ENCODE assay signal across 8 mouse cellular contexts in the genomic region with DNA sequence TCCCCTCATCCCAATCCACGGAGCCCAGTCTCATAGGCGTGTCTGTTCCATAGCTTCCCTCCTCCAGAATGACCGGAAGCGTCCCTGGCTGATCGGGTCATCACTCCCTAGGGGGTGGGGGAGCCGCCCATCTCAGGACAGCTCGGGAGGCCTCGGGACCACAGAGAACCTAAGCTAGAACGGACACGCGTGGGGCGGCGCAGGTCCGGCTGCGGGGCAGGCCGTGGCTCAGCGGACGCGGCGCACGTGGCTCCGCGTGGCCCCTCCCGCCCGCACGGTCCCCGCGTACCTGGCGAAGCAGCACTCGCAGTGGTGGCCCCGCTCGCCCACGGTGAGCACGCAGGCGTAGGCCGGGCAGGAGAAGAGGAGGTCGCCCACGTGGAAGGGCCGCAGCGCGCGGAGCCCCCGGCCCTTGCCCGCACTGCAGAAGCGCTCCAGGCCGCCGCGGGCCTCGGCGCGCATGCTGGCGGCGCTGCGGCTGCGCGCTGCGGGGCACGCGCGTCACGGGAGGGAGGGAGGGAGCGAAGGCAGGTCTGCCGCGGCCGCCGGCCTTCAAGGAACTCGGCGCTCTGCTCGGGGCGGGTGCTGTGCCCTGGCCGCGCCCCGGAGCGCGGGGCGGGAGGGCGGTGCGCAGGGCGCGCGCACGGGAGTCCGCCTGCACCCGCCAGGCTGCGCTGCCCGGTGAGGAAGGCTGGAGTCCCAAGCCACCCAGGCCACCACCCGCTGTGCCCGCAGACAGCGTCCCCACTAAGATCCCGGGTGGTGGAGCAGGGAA. TPM values are rescaled to one million over a fixed set of nuclear protein-coding genes. Genes with fewer than 3 reads are reported as not detected.
DNase-seq lines count a peak whose midpoint lies in the region; ATAC-seq and TF ChIP-seq lines count a peak whose summit lies in the region.

TSS of gene Smyd2 (minus strand) at position 546 of the 775 bp plus-strand sequence.

- under 1% methylated on average over 68 of the region's 90 CpGs for WGBS in heart, embryonic 13.5 days
- WGBS in kidney, postnatal 0 days, result under 1% methylated on average over 68 of the region's 90 CpGs
- under 1% methylated on average over 77 of the region's 90 CpGs for WGBS in liver, embryonic 12.5 days (ENCODE audit: insufficient replicate concordance)
- WGBS in stomach, embryonic 16.5 days, result under 1% methylated on average over 88 of the region's 90 CpGs

- peaks cover 89% of the 10 kb centered on the region for H3K4me1 ChIP-seq in heart, embryonic 13.5 days
- H3K4me1 ChIP-seq in kidney, postnatal 0 days (replicated peaks; ENCODE audit: insufficient read depth, low read length), result 0 out of 2 replicates have a peak, but pooled peaks cover 11% of the 10 kb centered on the region
- H3K4me1 ChIP-seq in liver, embryonic 12.5 days, result peaks cover 28% of the 10 kb centered on the region
- peaks cover 19% of the 10 kb centered on the region for H3K4me1 ChIP-seq in stomach, embryonic 16.5 days (ENCODE audit: control insufficient read depth, insufficient read depth, low read length)

- no peaks in the 10 kb centered on the region for H3K36me3 ChIP-seq in heart, embryonic 13.5 days
- H3K36me3 ChIP-seq in kidney, postnatal 0 days (ENCODE audit: insufficient read depth, low read length), result no peaks in the 10 kb centered on the region
- H3K36me3 ChIP-seq in liver, embryonic 12.5 days, result 0 out of 2 replicates have a peak, but pooled peaks cover 2% of the 10 kb centered on the region
- no peaks in the 10 kb centered on the region for H3K36me3 ChIP-seq in stomach, embryonic 16.5 days (ENCODE audit: control insufficient read depth, insufficient read depth, low read length)

- peak; percentile 49 for ATAC-seq in erythroid progenitor cell, adult 5-6 weeks (replicated peaks; ENCODE audit: low FRiP score, poor library complexity, severe bottlenecking)
- ATAC-seq in heart, embryonic 13.5 days (ENCODE audit: extremely low read depth, insufficient number of reproducible peaks, low FRiP score, low TSS enrichment), result peak; percentile 66; the same call in 1 of the 2 replicates
- ATAC-seq in kidney, postnatal 0 days (replicated peaks; ENCODE audit: low FRiP score, low read depth), result peak; percentile 90
- ATAC-seq in liver, embryonic 12.5 days, result peak; percentile 90
- ATAC-seq in stomach, embryonic 16.5 days (ENCODE audit: insufficient read depth, low FRiP score), result peak; percentile 92

- H3K9ac ChIP-seq in heart, embryonic 13.5 days, result peak within 1 kb of the TSS; percentile 97
- peak within 1 kb of the TSS; percentile 75 for H3K9ac ChIP-seq in kidney, postnatal 0 days (ENCODE audit: low read depth, low read length)
- H3K9ac ChIP-seq in liver, embryonic 12.5 days, result peak within 1 kb of the TSS; percentile 84
- H3K9ac ChIP-seq in stomach, embryonic 16.5 days (ENCODE audit: low read length), result peak within 1 kb of the TSS; percentile 93

- H3K27ac ChIP-seq in heart, embryonic 13.5 days (replicated peaks), result peak within 1 kb of the TSS; percentile 98
- H3K27ac ChIP-seq in kidney, postnatal 0 days, result peak within 1 kb of the TSS; percentile 58
- H3K27ac ChIP-seq in liver, embryonic 12.5 days, result peak within 1 kb of the TSS; percentile 74
- peak within 1 kb of the TSS; percentile 57 for H3K27ac ChIP-seq in stomach, embryonic 16.5 days (ENCODE audit: low read length)

- peak within 1 kb of the TSS; percentile 85 for H3K4me3 ChIP-seq in heart, embryonic 13.5 days
- H3K4me3 ChIP-seq in kidney, postnatal 0 days (replicated peaks; ENCODE audit: low read depth, low read length), result peak within 1 kb of the TSS; percentile 73
- peak within 1 kb of the TSS; percentile 72 for H3K4me3 ChIP-seq in liver, embryonic 12.5 days
- peak within 1 kb of the TSS; percentile 81 for H3K4me3 ChIP-seq in stomach, embryonic 16.5 days (replicated peaks; ENCODE audit: low read length)

- peak within 1 kb of the TSS; percentile 84 for H3K4me2 ChIP-seq in heart, embryonic 13.5 days
- H3K4me2 ChIP-seq in kidney, postnatal 0 days (ENCODE audit: low read length), result peak within 1 kb of the TSS; percentile 88
- H3K4me2 ChIP-seq in liver, embryonic 12.5 days, result peak within 1 kb of the TSS; percentile 96
- H3K4me2 ChIP-seq in stomach, embryonic 16.5 days (ENCODE audit: low read depth, low read length), result peak within 1 kb of the TSS; percentile 91

- DNase-seq in CD4-positive, CD25-positive, alpha-beta regulatory T cell, adult 2 months (ENCODE audit: low read depth, low spot score), result peak; percentile 85
- peak; percentile 37 for DNase-seq in brain, embryonic 18.5 days (ENCODE audit: low read depth, low spot score)
- DNase-seq in kidney, postnatal 0 days (ENCODE audit: low spot score), result peak; percentile 83
- peak; percentile 2 to 11 for DNase-seq in natural killer cell, adult 2 months (ENCODE audit: low spot score in 2 of 2)

- no peak; the same call in 1 of the 2 replicates for TF ChIP-seq CTCF in kidney, postnatal 0 days (IDR thresholded peaks at IDR 0.05; ENCODE audit: low read depth)

- no peaks in the 10 kb centered on the region for H3K9me3 ChIP-seq in heart, embryonic 13.5 days
- no peaks in the 10 kb centered on the region for H3K9me3 ChIP-seq in kidney, postnatal 0 days (replicated peaks; ENCODE audit: low read length)
- H3K9me3 ChIP-seq in liver, embryonic 12.5 days (replicated peaks), result no peaks in the 10 kb centered on the region
- no peaks in the 10 kb centered on the region for H3K9me3 ChIP-seq in stomach, embryonic 16.5 days (replicated peaks; ENCODE audit: control insufficient read depth, low read length)

- no peaks in the 10 kb centered on the region for H3K27me3 ChIP-seq in heart, embryonic 13.5 days (replicated peaks)
- H3K27me3 ChIP-seq in kidney, postnatal 0 days (ENCODE audit: insufficient read depth, low read length), result no peaks in the 10 kb centered on the region
- H3K27me3 ChIP-seq in liver, embryonic 12.5 days (replicated peaks), result no peaks in the 10 kb centered on the region
- no peaks in the 10 kb centered on the region for H3K27me3 ChIP-seq in stomach, embryonic 16.5 days (ENCODE audit: control insufficient read depth, insufficient read depth, low read length)

RNA-seq across cellular contexts. Expression of gene Smyd2, which starts in this region (rescaled TPM):
- 6.3 and 13.0 TPM in 2 replicates for total RNA-seq in erythroid progenitor cell, adult 5-6 weeks (2015; ENCODE audit: low replicate concordance)
- 8.1 and 9.6 TPM in 2 replicates for total RNA-seq in erythroid progenitor cell, adult 5-6 weeks (2017; ENCODE audit: low replicate concordance)
- polyA plus RNA-seq in heart, embryonic 13.5 days (2015; fragmentation: Nextera tagmentation; extraction: Ambion mirVana), result 187 and 209 TPM in 2 replicates
- polyA plus RNA-seq in kidney, postnatal 0 days (2015; fragmentation: Nextera tagmentation; extraction: Ambion mirVana), result 70.4 and 72.1 TPM in 2 replicates
- polyA plus RNA-seq in liver, embryonic 12.5 days (2016; fragmentation: Nextera tagmentation; extraction: Ambion mirVana), result 49.0 and 53.4 TPM in 2 replicates
- 79.8 and 89.3 TPM in 2 replicates for polyA plus RNA-seq in stomach, embryonic 16.5 days (2015; fragmentation: Nextera tagmentation; extraction: Ambion mirVana)

Comparison
In these comparisons a context has a peak if more than half of its experiments do, and no peak if none do; other contexts are left out.
1. Peak in every context shown above with its lines: DNase-seq, ATAC-seq, H3K4me3 ChIP-seq and H3K27ac ChIP-seq.
2. DNase-seq: peak in every context shown above with its lines; median percentile 85 in CD4-positive, CD25-positive, alpha-beta regulatory T cell, adult 2 months; 83 in kidney, postnatal 0 days; 37 in brain, embryonic 18.5 days; 6 in natural killer cell, adult 2 months.